Mouse (Mus musculus) heart, embryonic 15.5 days (tissue): ENCODE results near the gene Selenom. TPM values are rescaled to one million over a fixed set of nuclear protein-coding genes. Genes with fewer than 3 reads are reported as not detected.
A peak's percentile ranks its signal among the peaks of the same experiment; 100 is the strongest.

Experiments
- ATAC-seq: fragments of 200-750 bp; cut with Nextera tagmentation; replicated peaks from 2 replicates; pipeline ENCODE4 v1.8.0; 2017; ENCODE audit warnings: low read depth, moderate TSS enrichment; ENCODE audit not compliant: insufficient number of reproducible peaks, insufficient read depth, low FRiP score
- H3K27ac ChIP-seq: fragments of 300-500 bp; sonication (generic); 2 replicates; pipeline ENCODE4 v1.5.1; 2015; ENCODE audit warnings: mild to moderate bottlenecking, inconsistent platforms
- H3K27me3 ChIP-seq: fragments of 300-500 bp; sonication (generic); 2 replicates; pipeline ENCODE4 v1.6.1; 2015; ENCODE audit warnings: inconsistent platforms
- H3K36me3 ChIP-seq: fragments of 300-500 bp; sonication (generic); 2 replicates; pipeline ENCODE4 v1.6.1; 2015; ENCODE audit warnings: mild to moderate bottlenecking, inconsistent platforms
- H3K4me1 ChIP-seq: fragments of 300-500 bp; sonication (generic); replicated peaks from 2 replicates; pipeline ENCODE4 v1.6.1; 2015; ENCODE audit warnings: inconsistent platforms
- H3K4me2 ChIP-seq: fragments of 300-500 bp; sonication (generic); 2 replicates; pipeline ENCODE4 v1.6.1; 2015; ENCODE audit warnings: inconsistent platforms, mild to moderate bottlenecking, moderate library complexity
- H3K4me3 ChIP-seq: fragments of 300-500 bp; sonication (generic); 2 replicates; pipeline ENCODE4 v1.5.1; 2015; ENCODE audit warnings: mild to moderate bottlenecking, inconsistent platforms
- H3K9ac ChIP-seq: fragments of 300-500 bp; sonication (generic); 2 replicates; pipeline ENCODE4 v1.6.1; 2015; ENCODE audit warnings: mild to moderate bottlenecking, inconsistent platforms
- H3K9me3 ChIP-seq: fragments of 300-500 bp; sonication (generic); replicated peaks from 2 replicates; pipeline ENCODE4 v1.6.1; 2016; ENCODE audit warnings: inconsistent platforms
- WGBS: fragments of 180-500 bp; shearing (Covaris S2); methylation state at CpG from one replicate; pipeline ENCODE4 v1.1.7; 2015; ENCODE audit warnings: mixed read lengths; 5-methylcytosine and 5-hydroxymethylcytosine counted together
- polyA plus RNA-seq: library from polyadenylated mRNA; unstranded; fragments of >200 nt; fragmentation: Nextera tagmentation; extraction: Ambion mirVana; gene quantifications from 2 replicates; pipeline ENCODE4 v1.2.1, GENCODE M21; 2015

The Selenom gene
- 132 and 138 TPM in 2 replicates for polyA plus RNA-seq

DNA sequence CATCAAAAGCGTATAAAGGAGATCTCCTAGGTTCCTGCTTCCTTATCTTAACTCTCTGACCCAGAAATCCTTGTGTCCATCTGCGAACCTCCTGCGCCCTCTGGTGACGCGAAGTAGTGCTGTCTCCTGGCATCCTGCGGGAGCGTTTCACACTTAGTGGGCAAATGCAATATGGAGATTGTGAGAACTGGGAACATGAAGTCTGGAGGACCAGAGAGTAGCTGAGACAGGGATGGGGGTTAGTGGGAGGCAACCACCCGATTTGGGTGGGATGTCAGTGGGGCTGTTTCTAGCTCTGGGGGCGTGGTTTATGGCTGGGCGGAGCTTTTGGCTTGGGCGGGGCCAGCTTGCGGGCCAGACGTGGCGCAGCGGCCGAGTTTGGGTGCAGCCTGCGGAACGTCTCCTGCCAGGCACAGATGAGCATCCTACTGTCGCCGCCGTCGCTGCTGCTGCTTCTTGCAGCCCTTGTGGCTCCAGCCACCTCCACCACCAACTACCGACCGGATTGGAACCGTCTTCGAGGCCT lies at the start of gene Selenom:
Gene Selenom, plus strand, starts transcription at position 156 of the 526 bp plus-strand sequence.
- Histone ChIP-seq H3K27ac (peak within 1 kb of the TSS; percentile 74), H3K9ac (peak within 1 kb of the TSS; percentile 71), H3K4me2 (peak within 1 kb of the TSS; percentile 87), H3K9me3 (no peaks in the 10 kb centered on the region), H3K36me3 (no peaks in the 10 kb centered on the region; the same call in 1 of the 2 replicates), H3K4me1 (peaks cover 49% of the 10 kb centered on the region), H3K27me3 (no peaks in the 10 kb centered on the region), H3K4me3 (peak within 1 kb of the TSS; percentile 67)
- peak; percentile 84 for ATAC-seq
- WGBS = under 1% methylated on average over 26 of the region's 26 CpGs

DNA sequence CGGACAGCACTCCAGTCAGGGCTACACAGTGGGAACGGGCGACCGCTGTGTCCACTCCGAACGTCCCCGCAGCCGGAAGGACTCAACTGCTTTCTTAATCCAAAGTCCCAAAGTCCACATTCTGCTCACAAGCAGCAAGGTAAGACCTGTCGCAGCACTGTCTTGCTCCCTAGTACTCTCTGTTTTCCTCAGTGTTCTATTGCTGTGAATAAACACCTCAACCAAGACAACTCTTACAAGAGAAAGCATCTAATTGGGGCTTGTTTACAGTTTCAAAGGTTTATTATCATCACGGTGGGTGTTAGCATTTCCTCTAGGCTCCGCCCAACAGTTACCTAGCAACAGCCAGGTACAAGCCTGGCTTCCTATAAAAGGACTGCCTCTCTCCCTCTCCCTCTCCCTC lies 43.0 kb upstream of the Selenom start:
- 26% methylated on average over 11 of the region's 11 CpGs for WGBS
- ATAC-seq = no peak

DNA sequence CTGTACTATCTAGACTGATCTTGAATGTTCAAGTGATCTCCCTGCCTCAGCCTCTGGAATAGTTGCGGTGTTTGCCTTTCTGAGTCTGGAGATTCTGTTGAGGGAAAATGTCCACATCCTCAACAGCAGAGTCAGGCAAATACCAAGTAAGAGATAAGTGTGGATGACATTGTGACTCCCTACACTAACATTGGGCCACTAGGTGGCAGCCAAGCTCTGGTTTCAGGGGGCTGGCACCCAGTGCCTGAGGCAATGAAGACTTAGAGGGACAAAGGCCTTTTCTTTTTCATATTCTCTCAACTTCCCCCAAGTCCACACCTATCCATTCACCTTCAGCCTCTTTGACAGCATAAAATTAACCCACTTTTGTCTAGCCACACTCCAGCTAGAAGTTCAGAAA lies 42.0 kb upstream of the Selenom start:
- no peaks in the 10 kb centered on the region for H3K9me3 ChIP-seq
- no peaks in the 10 kb centered on the region for H3K27me3 ChIP-seq
- no peak overlapping the region for H3K9ac ChIP-seq
- H3K4me3 ChIP-seq = no peak overlapping the region
- WGBS = 30% methylated on average over 1 of the region's 1 CpGs
- no peak overlapping the region for H3K4me2 ChIP-seq
- H3K4me1 ChIP-seq = no peaks in the 10 kb centered on the region
- H3K36me3 ChIP-seq = no peaks in the 10 kb centered on the region
- no peak overlapping the region for H3K27ac ChIP-seq
- peak; percentile 62; the same call in 1 of the 2 replicates for ATAC-seq

More for the DNA sequence above, 43.0 kb upstream of the Selenom start:
- no peak overlapping the region for H3K27ac ChIP-seq
- H3K27me3 ChIP-seq = no peaks in the 10 kb centered on the region
- H3K9me3 ChIP-seq = no peaks in the 10 kb centered on the region
- no peak overlapping the region for H3K4me2 ChIP-seq
- no peak overlapping the region for H3K4me3 ChIP-seq
- no peak overlapping the region for H3K9ac ChIP-seq
- no peaks in the 10 kb centered on the region for H3K36me3 ChIP-seq
- H3K4me1 ChIP-seq = no peaks in the 10 kb centered on the region

DNA sequence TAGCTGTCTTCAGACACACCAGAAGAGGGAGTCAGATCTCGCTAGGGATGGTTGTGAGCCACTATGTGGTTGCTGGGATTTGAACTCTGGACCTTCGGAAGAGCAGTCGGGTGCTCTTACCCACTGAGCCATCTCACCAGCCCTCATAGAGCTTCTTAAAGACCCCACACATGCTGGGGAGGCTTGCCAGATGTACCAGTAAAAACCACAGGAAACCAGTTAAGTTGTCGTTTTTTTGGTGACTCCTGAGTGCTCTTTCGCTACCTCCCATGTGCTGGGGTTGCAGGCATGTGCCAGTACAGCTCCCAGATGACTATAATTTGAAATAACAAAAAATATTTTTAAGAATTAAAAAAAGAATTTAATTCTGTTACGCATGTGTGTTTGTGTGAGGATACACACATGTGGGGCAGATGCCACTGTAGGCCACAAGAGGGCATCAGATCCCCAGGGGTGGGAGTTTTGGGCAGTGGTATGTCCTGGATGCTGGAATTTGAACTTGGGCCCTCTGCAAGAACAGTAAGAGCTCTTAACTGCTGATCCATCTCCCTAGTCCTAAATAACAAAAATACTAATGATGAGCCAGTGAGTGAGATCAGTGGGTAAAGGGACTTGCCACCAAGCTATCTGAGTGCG lies 39.9 kb upstream of the Selenom start:
- Histone ChIP-seq H3K9me3 (no peaks in the 10 kb centered on the region), H3K27me3 (no peaks in the 10 kb centered on the region), H3K36me3 (no peaks in the 10 kb centered on the region), H3K4me2 (no peak overlapping the region), H3K9ac (no peak overlapping the region), H3K4me1 (no peaks in the 10 kb centered on the region), H3K4me3 (no peak overlapping the region), H3K27ac (no peak overlapping the region)
- ATAC-seq = no peak
- 83% methylated on average over 7 of the region's 7 CpGs for WGBS

DNA sequence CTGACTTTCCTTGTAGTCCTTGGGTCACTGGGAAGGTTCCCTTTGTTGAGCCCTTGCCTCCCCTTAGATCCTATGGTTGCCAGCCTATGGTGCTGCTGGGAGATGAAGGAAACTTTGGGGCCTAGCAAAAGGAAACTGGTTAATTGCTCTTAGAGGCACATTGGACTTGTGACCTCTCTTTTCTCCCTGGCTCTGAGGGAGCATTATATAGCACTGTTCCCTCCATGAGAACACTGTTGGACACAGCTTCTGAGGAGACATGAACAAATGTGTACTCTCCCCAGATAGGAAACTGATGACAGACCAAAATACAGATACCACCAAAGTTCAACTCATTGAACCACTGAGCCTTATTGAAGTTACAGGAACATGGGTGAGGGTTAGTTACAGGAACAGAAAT lies 39.0 kb upstream of the Selenom start:
- no peak overlapping the region for H3K4me2 ChIP-seq
- no peak overlapping the region for H3K4me3 ChIP-seq
- no peak for ATAC-seq
- H3K36me3 ChIP-seq = no peaks in the 10 kb centered on the region
- no peaks in the 10 kb centered on the region for H3K4me1 ChIP-seq
- no peak overlapping the region for H3K9ac ChIP-seq
- H3K27ac ChIP-seq = no peak overlapping the region
- no peaks in the 10 kb centered on the region for H3K27me3 ChIP-seq
- H3K9me3 ChIP-seq = no peaks in the 10 kb centered on the region

DNA sequence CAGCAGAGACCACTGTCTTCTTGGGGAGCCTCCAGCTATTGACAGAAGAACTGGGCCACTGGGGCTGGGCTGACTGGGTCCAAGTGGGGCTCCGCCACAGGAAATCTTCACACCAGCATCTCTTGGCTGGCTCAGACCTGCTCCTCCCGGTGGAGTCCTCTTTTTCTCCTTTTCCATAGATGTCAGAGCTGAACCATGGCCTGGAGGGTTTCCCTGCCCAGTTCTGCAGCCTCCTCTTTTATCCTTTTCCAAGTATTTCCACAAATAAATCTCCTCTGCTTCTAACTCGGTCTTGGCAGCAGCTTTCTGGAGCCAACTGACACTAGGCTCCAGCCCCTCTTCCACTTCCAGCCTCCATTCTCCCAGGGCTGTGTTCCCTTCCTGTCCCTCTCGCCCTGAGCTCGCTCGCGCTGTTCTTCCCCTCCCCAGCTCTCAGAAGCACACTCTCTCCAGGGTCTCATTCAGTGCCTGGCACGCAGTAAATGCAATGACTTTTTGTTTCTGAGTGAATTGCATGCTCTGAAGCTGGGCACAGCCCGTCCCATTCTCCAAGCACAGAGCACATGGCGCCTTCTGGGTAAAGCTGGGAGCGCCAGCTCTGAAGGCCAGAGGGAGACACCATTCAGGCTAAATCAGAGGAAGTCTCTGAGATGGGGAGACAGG lies 30.4 kb upstream of the Selenom start:
- no peak overlapping the region for H3K4me3 ChIP-seq
- H3K4me1 ChIP-seq = peaks cover 8% of the 10 kb centered on the region; the same call in 1 of the 2 replicates
- WGBS = 51% methylated on average over 11 of the region's 11 CpGs
- no peak overlapping the region for H3K9ac ChIP-seq
- no peak overlapping the region for H3K27ac ChIP-seq
- no peaks in the 10 kb centered on the region for H3K36me3 ChIP-seq
- no peaks in the 10 kb centered on the region for H3K27me3 ChIP-seq
- H3K9me3 ChIP-seq = no peaks in the 10 kb centered on the region
- no peak for ATAC-seq
- no peak overlapping the region for H3K4me2 ChIP-seq

DNA sequence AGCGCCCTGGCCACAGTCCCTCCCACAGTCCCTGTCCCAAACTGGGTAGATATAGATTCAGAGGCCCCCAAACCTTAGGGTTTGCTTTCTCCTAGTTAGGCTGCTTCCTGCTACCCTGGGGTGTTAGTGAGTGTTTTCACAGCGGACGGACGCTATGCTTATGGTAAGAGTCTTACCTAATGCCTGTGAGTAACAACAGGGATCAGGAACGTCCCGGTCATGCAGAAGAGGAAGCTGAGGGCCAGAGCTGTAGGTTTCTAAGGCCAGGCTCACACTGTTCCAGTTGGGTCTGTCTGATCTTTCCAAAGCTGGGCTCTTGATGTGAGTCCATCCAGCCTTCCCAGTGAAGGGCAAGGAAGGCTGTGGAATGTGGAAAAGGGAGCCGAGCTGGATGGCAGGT lies 28.1 kb upstream of the Selenom start:
- Histone ChIP-seq H3K9ac (no peak overlapping the region), H3K4me2 (no peak overlapping the region), H3K9me3 (no peaks in the 10 kb centered on the region), H3K4me1 (peaks cover 8% of the 10 kb centered on the region; the same call in 1 of the 2 replicates), H3K36me3 (no peaks in the 10 kb centered on the region), H3K4me3 (no peak overlapping the region), H3K27me3 (no peaks in the 10 kb centered on the region), H3K27ac (no peak overlapping the region)
- no peak for ATAC-seq
- 67% methylated on average over 7 of the region's 7 CpGs for WGBS

DNA sequence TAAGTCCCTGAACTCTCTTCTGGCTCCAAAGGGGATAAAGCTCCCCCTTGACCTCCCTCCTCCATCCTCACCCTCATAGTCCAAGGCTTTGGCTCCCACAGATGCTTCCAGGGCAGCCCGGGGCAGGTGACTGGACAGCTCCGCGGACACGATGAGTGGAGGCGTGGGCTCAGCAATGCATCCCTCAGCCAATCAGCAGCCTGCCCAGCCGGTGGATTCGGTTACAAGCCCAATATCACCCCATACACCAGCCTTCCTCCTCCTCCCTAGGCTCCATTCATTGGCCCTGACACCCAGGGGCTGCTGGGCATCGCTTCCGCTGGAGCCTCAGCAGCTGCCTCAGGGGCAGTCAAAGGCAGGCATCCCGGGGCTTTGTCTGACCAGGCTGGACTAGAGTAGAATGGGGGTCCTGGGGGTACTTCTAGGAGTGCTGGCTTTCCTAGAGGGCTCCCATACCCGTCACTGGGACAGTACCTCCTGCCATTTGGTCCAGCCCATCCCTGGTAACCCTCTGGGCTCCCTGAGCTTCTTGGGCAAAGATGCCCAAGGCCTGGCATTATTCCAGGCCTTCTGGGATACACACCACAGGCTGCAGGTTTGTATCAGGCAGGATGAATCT lies 26.4 kb upstream of the Selenom start, which contains the start of gene Pla2g3:
Gene Pla2g3, plus strand, starts transcription at position 333 of the 619 bp plus-strand sequence.
- ATAC-seq = no peak
- Histone ChIP-seq H3K4me1 (peaks cover 13% of the 10 kb centered on the region; the same call in 1 of the 2 replicates), H3K9ac (no peak within 1 kb of the TSS), H3K27ac (no peak within 1 kb of the TSS), H3K36me3 (no peaks in the 10 kb centered on the region), H3K4me3 (no peak within 1 kb of the TSS), H3K9me3 (no peaks in the 10 kb centered on the region), H3K27me3 (no peaks in the 10 kb centered on the region), H3K4me2 (no peak within 1 kb of the TSS)
- WGBS = 35% methylated on average over 11 of the region's 11 CpGs

DNA sequence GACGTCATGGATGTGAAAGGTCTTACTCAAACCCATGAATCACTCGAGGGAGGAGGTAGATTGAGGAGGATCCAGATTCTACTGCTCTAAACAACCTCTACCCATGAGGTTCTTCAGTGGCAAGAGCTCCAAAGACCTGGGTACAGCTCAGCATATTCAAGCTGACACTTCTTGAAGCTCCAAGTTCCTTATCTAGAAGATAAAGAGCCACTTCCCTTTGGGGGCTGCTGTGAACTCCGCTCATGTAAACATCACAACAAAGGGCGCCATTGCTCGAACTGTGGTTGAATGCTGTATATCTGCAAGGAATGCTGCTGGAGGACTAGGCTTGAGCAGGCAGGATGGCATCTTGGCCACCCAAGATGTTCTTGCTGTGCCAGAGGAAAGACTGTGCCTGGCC lies 25.4 kb upstream of the Selenom start:
- Histone ChIP-seq H3K4me3 (no peak overlapping the region), H3K27ac (no peak overlapping the region), H3K36me3 (no peaks in the 10 kb centered on the region), H3K4me2 (no peak overlapping the region), H3K27me3 (no peaks in the 10 kb centered on the region), H3K9me3 (no peaks in the 10 kb centered on the region), H3K4me1 (peaks cover 13% of the 10 kb centered on the region; the same call in 1 of the 2 replicates), H3K9ac (no peak overlapping the region)
- WGBS = 49% methylated on average over 5 of the region's 5 CpGs
- no peak for ATAC-seq

DNA sequence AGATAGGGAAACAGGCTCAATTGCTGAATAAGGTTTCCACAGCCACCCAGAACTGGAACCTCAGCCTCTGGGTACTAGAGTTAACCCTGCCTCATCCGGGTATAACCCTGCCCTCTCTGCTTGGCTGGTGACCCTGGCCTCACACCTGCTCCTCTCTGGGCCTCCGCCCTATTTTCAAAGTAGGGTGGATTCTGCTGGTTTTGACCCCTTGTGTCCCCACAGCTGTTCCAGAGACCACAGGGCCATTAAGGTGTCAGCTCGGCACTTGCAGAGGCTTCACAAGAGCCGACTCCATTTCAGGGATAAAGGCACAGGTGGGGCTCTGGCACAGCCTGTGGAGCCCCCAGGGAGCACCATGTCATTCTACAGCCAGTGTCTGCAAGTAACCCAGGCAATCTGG lies 21.7 kb upstream of the Selenom start:
- WGBS = 69% methylated on average over 4 of the region's 4 CpGs
- no peaks in the 10 kb centered on the region for H3K27me3 ChIP-seq
- no peak for ATAC-seq
- no peak overlapping the region for H3K27ac ChIP-seq
- no peaks in the 10 kb centered on the region for H3K9me3 ChIP-seq
- no peak overlapping the region for H3K9ac ChIP-seq
- H3K4me3 ChIP-seq = no peak overlapping the region
- no peaks in the 10 kb centered on the region for H3K36me3 ChIP-seq
- H3K4me1 ChIP-seq = peaks cover 10% of the 10 kb centered on the region; the same call in 1 of the 2 replicates
- no peak overlapping the region for H3K4me2 ChIP-seq

DNA sequence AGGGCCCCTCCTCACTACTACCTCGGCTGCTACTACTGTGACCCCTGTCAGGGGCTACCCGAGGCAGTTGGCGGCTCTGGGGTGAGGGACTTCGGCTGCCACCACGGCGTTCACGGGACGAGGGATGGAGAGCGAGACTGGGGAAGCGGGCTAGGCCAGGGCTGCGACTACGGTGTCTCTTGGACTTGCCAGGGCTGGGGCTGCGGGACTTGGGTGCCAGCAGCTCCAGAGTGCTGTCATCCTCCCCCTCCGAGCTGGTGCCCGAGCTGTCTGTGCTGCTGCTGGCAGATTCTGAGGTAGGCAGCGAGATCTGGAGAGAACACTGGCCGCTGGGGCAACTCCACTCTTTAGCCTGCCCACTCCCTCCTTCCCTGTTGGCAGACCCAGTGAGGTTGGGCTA lies 19.6 kb upstream of the Selenom start:
- no peak overlapping the region for H3K9ac ChIP-seq
- no peak overlapping the region for H3K27ac ChIP-seq
- no peak overlapping the region for H3K4me3 ChIP-seq
- no peak overlapping the region for H3K4me2 ChIP-seq
- no peaks in the 10 kb centered on the region for H3K36me3 ChIP-seq
- 75% methylated on average over 17 of the region's 17 CpGs for WGBS
- ATAC-seq = no peak; the same call in 1 of the 2 replicates
- no peaks in the 10 kb centered on the region for H3K9me3 ChIP-seq
- H3K4me1 ChIP-seq = 0 out of 2 replicates have a peak, but pooled peaks cover 5% of the 10 kb centered on the region
- no peaks in the 10 kb centered on the region for H3K27me3 ChIP-seq
